Mouse (Mus musculus): ENCODE measurements at regions not wholly inside any gene's neighbourhood (a gene's known extent, or its start where the extent isn't known, plus 50 kb on each side); places are given as distances from the start of the nearest gene placed in this dataset.
"Not testable (repeated sequence)": the region's sequence is repeated elsewhere in the genome, so short reads cannot be mapped to it uniquely, and the experiment has no call there.

DNA sequence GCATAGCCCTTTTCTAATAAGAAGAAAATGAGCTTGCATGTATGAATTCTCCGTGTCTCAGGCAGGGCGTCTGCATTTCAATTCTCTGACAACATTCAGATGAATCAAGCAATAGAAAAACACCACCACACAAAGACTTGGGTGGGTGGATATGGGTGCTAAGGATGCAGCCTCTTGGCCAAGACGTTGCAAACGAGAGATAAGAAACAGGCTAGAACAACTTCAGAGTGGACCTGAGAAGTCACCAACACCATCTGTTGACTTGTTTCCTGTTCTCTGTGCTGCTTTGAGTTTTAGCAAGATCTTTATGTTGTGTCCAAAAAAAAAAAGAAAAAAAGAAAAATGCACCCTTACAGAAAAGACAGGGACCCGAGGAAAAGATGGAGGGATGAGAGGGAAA is 277.0 kb downstream of the Gxylt1 start:
- no peak for DNase-seq

DNA sequence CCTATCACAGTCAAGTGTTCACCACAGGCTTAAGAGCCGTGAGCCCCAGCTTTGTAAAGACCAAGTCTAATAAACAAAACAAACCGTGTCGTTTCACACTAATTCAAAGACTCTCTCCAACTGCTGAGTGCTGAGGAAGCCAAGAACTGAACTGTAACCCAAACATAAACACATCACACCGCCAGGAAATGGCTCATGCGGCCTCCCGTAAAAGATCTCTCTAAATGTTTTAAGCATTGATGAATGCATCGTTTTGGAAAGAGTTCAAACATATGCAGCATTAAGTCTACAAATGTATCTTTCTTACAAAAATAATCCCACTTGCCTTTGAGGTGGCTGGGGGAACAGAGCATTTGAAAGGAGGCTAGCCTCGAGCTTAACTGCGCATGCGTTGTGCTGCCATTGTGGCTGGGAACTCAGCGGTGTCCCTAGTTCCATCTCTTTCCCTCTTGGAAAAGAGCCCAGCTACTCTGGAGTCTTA is 280.7 kb downstream of the Gxylt1 start:
- DNase-seq: peak in 1 of 2 experiments; percentile 10

DNA sequence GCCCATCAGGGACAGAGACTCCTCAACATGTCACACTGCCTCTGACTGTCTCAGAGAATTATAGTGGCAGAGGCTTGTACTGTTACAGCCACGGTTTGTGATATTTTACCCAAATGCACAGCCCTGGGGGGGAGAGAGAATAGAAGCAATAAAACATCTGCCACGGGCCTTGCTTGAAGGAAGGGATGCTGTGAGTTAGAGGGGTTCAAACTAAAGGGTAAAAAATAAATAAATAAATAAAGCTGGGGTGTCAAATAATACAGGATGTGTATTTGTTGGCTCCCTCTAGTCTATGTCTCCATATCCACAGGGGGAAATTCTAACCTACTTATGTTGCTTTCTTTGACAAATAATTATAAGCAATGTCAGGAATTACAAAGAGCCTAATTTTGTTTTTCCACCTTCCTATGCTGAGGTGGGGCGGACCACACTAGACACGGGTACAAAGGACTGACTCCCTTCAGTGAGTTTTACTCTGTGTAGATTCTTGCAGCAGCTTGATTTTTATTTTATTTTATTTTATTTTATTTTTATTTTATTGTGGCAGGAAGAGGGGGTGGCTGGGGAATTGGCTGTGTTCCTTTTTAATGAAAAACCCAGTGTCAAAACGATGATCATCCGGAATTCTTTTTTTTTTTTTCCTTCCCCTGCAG is 281.3 kb downstream of the Gxylt1 start:
- no peak for DNase-seq

DNA sequence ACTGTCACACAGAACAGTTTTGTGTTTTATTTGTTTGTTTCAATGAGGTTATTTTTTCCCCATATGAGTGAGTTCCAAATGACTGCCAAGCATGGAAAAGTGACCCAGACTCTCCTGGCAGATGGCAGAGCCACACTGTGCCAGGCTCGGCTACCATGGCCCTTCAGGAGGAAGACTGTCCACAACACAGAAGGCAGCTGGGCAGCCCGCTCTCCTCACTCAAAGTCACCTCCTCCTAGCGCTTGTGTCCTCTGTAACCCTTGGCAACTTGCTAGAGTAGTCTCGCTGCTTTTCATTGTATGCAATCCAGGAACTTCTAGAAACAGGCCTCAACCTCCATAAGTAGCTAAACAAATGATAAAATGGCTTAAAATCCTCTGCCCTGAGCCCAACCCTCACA is 299.2 kb downstream of the Gxylt1 start:
- DNase-seq: peak; percentile 49 to 58

GRCm38 (mm10) chr15:92974931-92975330 is 300.0 kb downstream of the Gxylt1 start:
- DNase-seq: peak; percentile 12 to 16

DNA sequence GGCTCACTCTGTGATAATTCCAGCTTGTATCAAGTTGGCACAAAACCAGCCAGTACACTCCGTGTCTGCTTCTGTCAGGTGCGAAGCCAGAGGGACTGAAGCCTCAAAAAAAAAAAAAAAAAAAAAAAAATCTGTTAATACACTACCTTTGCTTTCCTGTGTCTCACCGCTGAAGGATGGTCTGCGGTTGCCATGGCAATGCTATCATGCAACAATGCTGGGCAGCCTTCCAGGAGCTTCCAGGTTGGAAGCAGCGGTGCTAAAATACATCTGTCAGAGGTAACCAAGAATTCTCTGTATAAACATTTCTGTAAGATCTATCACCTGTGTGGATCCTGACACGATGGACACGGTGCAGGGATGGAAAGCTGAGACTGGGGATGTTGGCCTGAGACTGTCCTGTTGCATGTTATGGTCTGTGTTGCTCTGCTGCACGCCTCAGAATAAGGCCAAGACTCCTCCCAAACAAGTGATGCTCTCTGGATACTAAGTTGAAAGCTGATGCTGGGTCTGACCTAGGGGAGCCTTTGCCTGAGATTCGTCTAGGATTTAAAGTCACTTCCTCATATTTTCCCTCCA is 301.2 kb downstream of the Gxylt1 start:
- DNase-seq: peak in 1 of 2 experiments; percentile 28

- no peak for DNase-seq
Measured at GRCm38 (mm10) chr15:92965556-92965955, 309.4 kb downstream of the Gxylt1 start.

DNA sequence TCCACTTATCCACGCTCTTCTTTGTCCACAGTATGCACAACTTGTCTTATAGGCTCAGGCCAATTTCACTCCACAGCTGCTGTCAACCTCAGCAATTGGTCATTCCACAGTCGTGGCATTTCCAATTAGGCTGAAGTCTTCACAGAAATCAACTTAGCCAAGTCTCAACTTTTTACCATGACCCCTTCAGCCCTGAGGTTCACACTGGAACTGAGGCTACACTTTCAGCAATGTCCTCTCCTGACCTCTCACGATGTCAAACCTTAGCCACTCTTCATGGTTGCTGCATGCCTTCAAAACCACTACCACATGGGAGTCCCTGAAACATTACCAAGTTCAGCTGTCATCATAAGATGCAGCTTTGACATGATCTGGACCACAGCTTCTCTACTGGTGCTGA is 310.1 kb downstream of the Gxylt1 start:
- DNase-seq: no peak

GRCm38 (mm10) chr15:92964131-92964530 is 310.8 kb downstream of the Gxylt1 start:
- DNase-seq: no peak

DNA sequence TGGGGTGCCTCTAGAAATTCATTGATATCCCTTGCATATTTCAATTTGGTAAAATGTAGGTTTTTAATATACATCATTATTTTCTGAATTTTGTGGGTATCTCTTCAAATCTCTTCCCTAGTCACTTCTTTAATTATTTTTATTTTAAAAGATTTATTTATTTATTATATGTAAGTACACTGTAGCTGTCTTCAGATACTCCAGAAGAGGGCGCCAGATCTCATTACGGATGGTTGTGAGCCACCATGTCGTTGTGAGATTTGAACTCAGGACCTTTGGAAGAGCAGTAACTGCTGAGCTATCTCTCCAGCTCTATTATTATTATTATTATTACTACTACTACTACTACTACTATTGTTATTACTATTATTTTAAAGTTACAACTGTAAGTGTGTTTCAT is 324.1 kb downstream of the Gxylt1 start:
- DNase-seq: not testable (repeated sequence)

DNA sequence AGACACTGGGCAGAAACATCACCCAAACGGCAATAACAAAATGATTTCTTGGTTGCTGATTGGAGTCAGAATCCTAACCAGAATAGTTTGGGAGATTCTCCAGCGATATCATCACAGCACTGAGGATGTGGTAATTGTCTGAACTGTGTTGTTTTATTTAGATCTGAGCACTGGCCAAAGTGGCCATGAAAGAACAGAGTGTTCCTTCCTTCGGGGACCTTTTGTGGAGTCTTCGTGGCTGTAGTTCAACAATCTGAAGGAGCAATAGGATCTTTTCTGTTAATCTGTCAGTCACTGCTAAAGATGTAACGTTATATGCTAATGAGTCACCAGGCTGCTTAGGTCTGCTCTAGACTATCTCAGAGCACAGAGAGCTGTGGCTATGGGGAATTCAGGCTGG is 328.8 kb downstream of the Gxylt1 start:
- DNase-seq: no peak

DNA sequence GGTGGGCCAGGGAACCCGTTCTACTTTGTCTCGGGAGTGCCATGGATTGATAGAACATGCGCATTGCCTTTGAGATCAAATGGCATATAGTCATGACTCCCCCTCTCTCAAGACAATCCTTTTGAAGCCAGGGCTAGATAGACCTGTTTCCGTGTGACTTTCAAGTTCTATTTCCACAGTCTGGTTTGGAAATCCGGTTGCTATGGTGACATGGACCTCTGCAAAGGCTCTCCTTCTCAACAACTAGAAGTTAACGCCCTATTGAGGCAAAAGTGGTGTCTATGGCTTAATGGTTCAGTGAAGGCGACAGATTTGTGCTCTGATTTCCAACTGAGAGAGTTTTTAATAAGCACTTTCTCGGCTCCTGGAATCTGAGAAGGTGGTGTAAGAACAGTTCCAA is 371.2 kb downstream of the Gxylt1 start:
- no peak for DNase-seq

DNA sequence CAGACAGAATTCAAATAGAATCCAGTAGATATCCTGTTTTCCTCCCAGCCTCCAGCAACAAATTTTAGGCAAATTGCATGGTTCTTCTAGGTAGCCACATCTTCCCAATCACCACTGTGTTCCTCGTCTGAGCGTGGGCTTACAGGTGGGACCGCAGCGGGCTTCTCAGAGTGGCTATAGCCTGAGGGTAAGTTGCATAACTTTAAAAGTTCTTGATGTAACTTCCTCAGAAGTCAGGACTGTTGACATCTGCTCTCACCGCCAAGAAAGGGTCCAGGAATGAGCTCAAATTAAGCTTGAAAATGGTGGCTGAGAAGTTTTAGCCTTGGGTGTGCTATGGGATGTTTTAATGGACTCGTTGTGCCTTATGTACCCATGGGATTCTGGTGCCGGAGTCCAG is 377.7 kb downstream of the Gxylt1 start:
- DNase-seq: no peak

- DNase-seq: no peak
Measured at GRCm38 (mm10) chr15:92895836-92896235, 379.1 kb downstream of the Gxylt1 start.

- no peak for DNase-seq
Measured at GRCm38 (mm10) chr15:92876438-92876837, 398.5 kb downstream of the Gxylt1 start.

GRCm38 (mm10) chr15:92864106-92864505 is 410.9 kb downstream of the Gxylt1 start:
- no peak for DNase-seq

GRCm38 (mm10) chr15:92850854-92851253 is 424.1 kb downstream of the Gxylt1 start:
- DNase-seq: no peak

GRCm38 (mm10) chr15:92840035-92840434 is 434.9 kb downstream of the Gxylt1 start:
- DNase-seq: no peak

DNA sequence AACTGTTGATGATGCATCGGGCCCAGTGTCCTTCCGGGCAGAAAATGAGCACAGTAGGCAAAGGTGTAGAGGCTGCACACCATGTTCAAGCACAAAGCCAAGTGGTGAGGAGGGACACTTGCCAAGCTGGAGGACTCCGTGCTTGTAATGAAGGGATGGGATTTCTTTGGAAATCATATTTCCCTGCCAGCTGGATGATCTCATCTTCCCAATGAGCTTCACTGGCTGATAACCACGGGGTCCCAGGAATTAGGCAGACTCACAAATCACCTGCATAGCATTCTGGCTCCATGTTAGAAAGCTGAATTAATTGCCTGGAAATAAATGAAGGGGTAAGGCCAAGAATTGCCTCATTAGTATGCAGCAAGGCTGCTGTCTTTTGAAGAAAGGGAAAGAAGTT is 435.4 kb downstream of the Gxylt1 start:
- peak; percentile 91 to 95 for DNase-seq

DNA sequence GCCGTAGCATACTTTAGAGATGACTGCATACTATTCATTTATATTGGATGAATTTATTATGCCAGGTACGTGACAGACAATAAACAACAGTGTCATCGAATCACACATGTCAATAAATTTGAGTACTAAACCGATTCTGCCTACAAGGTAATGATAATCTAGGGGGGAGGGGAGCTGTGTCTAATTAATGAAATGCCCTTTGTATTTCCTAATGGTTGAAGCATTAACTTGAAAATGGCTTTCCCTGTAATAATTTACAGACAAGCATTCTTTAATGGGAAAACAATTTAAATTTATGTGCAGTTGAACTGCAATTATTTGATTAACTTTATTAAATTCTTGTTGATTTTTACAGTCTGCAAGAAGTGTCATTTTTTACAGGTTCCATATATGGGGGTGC is 429.5 kb downstream of the Pdzrn4 start:
- DNase-seq: no peak
